Mouse (Mus musculus): ENCODE measurements at regions not wholly inside any gene's neighbourhood (a gene's known extent, or its start where the extent isn't known, plus 50 kb on each side); places are given as distances from the start of the nearest gene placed in this dataset.

- no peaks in the 10 kb centered on the region for H3K4me1 ChIP-seq (replicated peaks; ENCODE audit: insufficient read depth, low read length)
- no peak overlapping the region for H3K27ac ChIP-seq
- 81% methylated on average over 4 of the region's 4 CpGs for WGBS
- ATAC-seq (replicated peaks; ENCODE audit: low FRiP score, low read depth), result no peak
- no peaks in the 10 kb centered on the region for H3K27me3 ChIP-seq (ENCODE audit: insufficient read depth, low read length)
- no peak for TF ChIP-seq CTCF (IDR thresholded peaks at IDR 0.05; ENCODE audit: low read depth)
- H3K4me3 ChIP-seq (replicated peaks; ENCODE audit: low read depth, low read length), result no peak overlapping the region
- H3K4me2 ChIP-seq (ENCODE audit: low read length), result no peak overlapping the region
- no peak for DNase-seq (ENCODE audit: low spot score)
- H3K36me3 ChIP-seq (ENCODE audit: insufficient read depth, low read length), result no peaks in the 10 kb centered on the region
- H3K9ac ChIP-seq (ENCODE audit: low read depth, low read length), result no peak overlapping the region
- H3K9me3 ChIP-seq (replicated peaks; ENCODE audit: low read length), result no peaks in the 10 kb centered on the region
These were observed 248.6 kb upstream of the B3galt2 start for GRCm38 (mm10) chr1:143391851-143392250.

Measured in kidney, postnatal 0 days (tissue).